Mouse (Mus musculus) G1E (cell line): ENCODE results near the gene Ttc24. TPM values are rescaled to one million over a fixed set of nuclear protein-coding genes. Genes with fewer than 3 reads are reported as not detected.

Experiments used
- ATAC-seq: 2 replicates; pipeline ENCODE4 v1.8.0; 2016; ENCODE audit warnings: mild to moderate bottlenecking; ENCODE audit not compliant: insufficient number of reproducible peaks, poor library complexity, low FRiP score, severe bottlenecking; ENCODE audit errors: extremely low read depth
- DNase-seq: peaks from one replicate; pipeline ENCODE4 v3.0.0; 2012; ENCODE audit warnings: low spot score
- H3K27me3 ChIP-seq: 2 replicates; pipeline ENCODE4 v1.6.1; 2012; ENCODE audit warnings: mild to moderate bottlenecking, low read length, inconsistent platforms; ENCODE audit not compliant: insufficient read depth
- H3K36me3 ChIP-seq: replicated peaks from 2 replicates; pipeline ENCODE3; 2012; ENCODE audit warnings: mild to moderate bottlenecking, inconsistent platforms
- H3K4me1 ChIP-seq: 2 replicates; pipeline ENCODE4 v1.6.1; 2012; ENCODE audit warnings: low read depth, low read length, inconsistent platforms, mixed read lengths; ENCODE audit not compliant: insufficient read depth
- H3K4me3 ChIP-seq: 2 replicates; pipeline ENCODE4 v1.5.1; 2012; ENCODE audit warnings: low read depth, mild to moderate bottlenecking, inconsistent platforms, low read length, moderate library complexity, mixed read lengths
- H3K9me3 ChIP-seq: replicated peaks from 2 replicates; pipeline ENCODE4 v1.6.1; 2012; ENCODE audit warnings: inconsistent platforms
- CTCF ChIP-seq: IDR thresholded peaks from 2 replicates; pipeline ENCODE4 v1.5.1; 2012; ENCODE audit warnings: low read depth, low read length, inconsistent platforms, mixed read lengths
- GATA1 ChIP-seq: IDR thresholded peaks from 2 replicates; pipeline ENCODE4 v1.6.1; 2012; ENCODE audit warnings: borderline replicate concordance, low read length, inconsistent platforms, mixed read lengths
- GATA2 ChIP-seq: IDR thresholded peaks from 2 replicates; pipeline ENCODE4 v1.6.1; 2012; ENCODE audit warnings: low read depth, low read length, inconsistent platforms, borderline replicate concordance
- POLR2AphosphoS5 ChIP-seq: IDR thresholded peaks from 2 replicates; pipeline ENCODE4 v1.6.1; 2012; ENCODE audit warnings: low read depth, low read length, inconsistent platforms; ENCODE audit not compliant: insufficient replicate concordance
- TAL1 ChIP-seq: conservative IDR thresholded peaks from 2 replicates; pipeline ENCODE4 v1.6.1; 2012; ENCODE audit warnings: low read depth, low read length, inconsistent platforms, mixed read lengths
- polyA plus RNA-seq: library from polyadenylated mRNA; stranded (reverse); fragments of >175 nt; gene quantifications from 2 replicates; pipeline ENCODE4 v1.2.3, GENCODE M21; 2012
- total RNA-seq, 2 experiments: library from RNA; stranded (forward) in 1 of 2; stranded (reverse) in 1 of 2; fragments of 200-1000 nt in 1 of 2; fragments of >200 nt in 1 of 2; fragmentation: Nextera tagmentation in 1 of 2; gene quantifications; 2 replicates each; pipeline ENCODE4 v1.2.3; 2014 to 2017

Gene Ttc24
- total RNA-seq (2014; fragmentation: Nextera tagmentation) (not detected in 2 replicates), total RNA-seq (2017) (0.05 TPM in 1 of 2 replicates, not detected in the other), polyA plus RNA-seq (not detected in 2 replicates)

DNA sequence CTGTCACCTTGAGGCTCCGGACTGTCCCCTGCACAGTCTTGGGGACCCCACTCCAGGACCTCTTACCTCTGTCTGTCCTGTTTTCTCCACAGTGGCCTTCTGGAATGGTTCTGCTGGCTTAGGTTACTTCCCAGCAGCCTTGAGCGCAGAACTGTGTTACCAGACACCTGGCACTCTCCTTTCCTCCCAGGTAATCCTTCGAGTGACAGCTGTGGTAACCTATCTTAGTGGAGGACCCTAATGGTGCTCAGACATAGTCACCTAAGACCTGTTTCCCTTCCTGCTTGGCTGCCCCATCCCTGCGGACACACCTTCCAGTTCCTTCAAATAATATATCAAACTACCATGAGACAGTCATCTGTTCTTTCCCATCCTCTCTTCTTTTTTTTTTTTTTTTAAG is at the start of gene Ttc24:
Gene Ttc24 (minus strand): TSS at position 101 of the 400 bp plus-strand sequence.
- H3K4me1 ChIP-seq = peaks cover 20% of the 10 kb centered on the region
- no peak for DNase-seq
- no peak within 1 kb of the TSS for H3K4me3 ChIP-seq
- H3K36me3 ChIP-seq = peaks cover 3% of the 10 kb centered on the region
- H3K9me3 ChIP-seq = no peaks in the 10 kb centered on the region
- no peak for ATAC-seq
- TF ChIP-seq GATA2 (no peak), TAL1 (no peak), POLR2AphosphoS5 (no peak), GATA1 (no peak), CTCF (no peak)
- peaks cover 44% of the 10 kb centered on the region for H3K27me3 ChIP-seq

DNA sequence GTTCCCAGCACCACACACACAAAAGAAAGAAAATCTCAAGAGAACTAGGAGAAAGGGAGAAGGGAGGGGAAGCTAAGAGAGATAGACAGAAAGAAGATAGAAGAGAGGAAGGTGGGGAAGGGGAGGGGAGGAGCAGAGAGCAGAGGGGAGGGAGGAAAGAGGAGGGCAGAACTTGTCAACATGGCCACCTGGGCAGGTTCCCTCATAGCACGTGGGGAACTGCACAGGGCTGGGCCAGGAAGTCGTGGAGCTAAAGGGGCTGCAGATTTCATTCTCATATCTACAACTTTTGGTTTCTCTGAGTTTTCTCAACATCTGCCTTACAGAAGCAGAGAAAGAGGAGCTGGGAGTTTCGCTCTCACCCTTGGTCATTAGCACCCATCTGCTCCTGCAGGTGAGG is 49.5 kb upstream of the Ttc24 start:
- Histone ChIP-seq H3K4me3 (no peak overlapping the region), H3K9me3 (no peaks in the 10 kb centered on the region), H3K27me3 (peaks cover 15% of the 10 kb centered on the region; the same call in 1 of the 2 replicates), H3K36me3 (no peaks in the 10 kb centered on the region), H3K4me1 (peaks cover 9% of the 10 kb centered on the region)
- TF ChIP-seq GATA2 (no peak), TAL1 (no peak)
- no peak for DNase-seq
- ATAC-seq = no peak

- DNase-seq (no peak), ATAC-seq (no peak)
- Histone ChIP-seq H3K9me3 (no peaks in the 10 kb centered on the region), H3K4me3 (no peak overlapping the region), H3K27me3 (peaks cover 5% of the 10 kb centered on the region; the same call in 1 of the 2 replicates), H3K4me1 (peaks cover 6% of the 10 kb centered on the region), H3K36me3 (peaks cover 6% of the 10 kb centered on the region)
- no peak for TF ChIP-seq TAL1
- TF ChIP-seq GATA2 = no peak
- TF ChIP-seq POLR2AphosphoS5 = no peak
- no peak for TF ChIP-seq GATA1
- no peak for TF ChIP-seq CTCF
These were observed 48.1 kb upstream of the Ttc24 start for GRCm38 (mm10) chr3:88126181-88126580.

DNA sequence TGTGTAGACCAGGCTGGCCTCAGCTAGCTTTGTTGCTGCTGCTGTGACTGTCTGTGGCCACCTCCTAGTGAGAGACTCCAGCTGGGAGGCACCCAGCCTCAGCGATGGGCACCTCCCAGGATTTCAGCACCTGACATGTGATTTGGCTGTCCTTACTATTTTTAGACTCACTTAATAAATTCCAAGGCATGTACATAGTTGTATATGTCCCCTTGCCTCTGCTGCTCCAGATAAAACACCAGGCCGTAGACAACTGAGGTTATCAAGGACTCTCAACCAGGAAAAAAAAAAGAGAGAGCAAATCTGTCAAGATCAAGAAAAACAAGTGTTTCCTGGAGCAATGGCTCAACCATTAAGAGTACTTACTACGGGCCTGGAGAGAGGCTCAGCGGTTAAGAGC is 47.1 kb upstream of the Ttc24 start:
- TF ChIP-seq POLR2AphosphoS5 (no peak), GATA1 (no peak), TAL1 (no peak), GATA2 (no peak), CTCF (no peak)
- no peak for ATAC-seq

GRCm38 (mm10) chr3:88121164-88122131 is 43.3 kb upstream of the Ttc24 start:
- ATAC-seq = no peak

More for the DNA sequence above, 47.1 kb upstream of the Ttc24 start:
- peaks cover 16% of the 10 kb centered on the region for H3K36me3 ChIP-seq
- H3K4me3 ChIP-seq = no peak overlapping the region
- H3K27me3 ChIP-seq = peaks cover 2% of the 10 kb centered on the region; the same call in 1 of the 2 replicates
- H3K9me3 ChIP-seq = no peaks in the 10 kb centered on the region
- H3K4me1 ChIP-seq = peaks cover 6% of the 10 kb centered on the region
- DNase-seq = no peak

DNA sequence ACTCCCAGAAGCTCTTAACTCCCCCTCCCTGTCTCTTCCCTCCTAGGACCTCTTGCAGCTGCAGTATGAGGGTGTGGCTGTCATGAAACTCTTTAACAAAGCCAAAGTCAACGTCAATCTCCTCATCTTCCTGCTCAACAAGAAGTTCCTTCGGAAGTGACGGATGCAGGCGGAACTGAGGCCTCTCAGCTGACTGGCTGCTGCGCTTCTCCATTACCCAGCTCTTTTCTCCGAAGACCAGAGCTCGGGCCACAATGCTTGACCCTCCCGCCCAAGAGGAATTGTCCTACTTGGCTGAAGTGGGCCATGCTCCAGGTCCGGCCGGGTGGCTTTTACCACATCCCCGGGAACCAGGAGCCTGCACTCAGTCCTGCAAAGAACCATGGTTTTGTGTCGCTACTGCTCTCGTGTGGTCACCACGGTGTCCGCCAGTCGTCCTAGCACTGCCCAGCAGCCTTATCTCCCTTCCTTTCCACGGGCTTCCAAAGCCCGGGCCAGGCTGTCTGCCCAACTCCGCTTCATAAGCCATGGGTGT is 42.1 kb upstream of the Ttc24 start:
- Histone ChIP-seq H3K4me3 (no peak overlapping the region), H3K36me3 (peaks cover 62% of the 10 kb centered on the region), H3K4me1 (no peaks in the 10 kb centered on the region), H3K27me3 (no peaks in the 10 kb centered on the region; the same call in 1 of the 2 replicates), H3K9me3 (no peaks in the 10 kb centered on the region)
- DNase-seq = no peak
- no peak for ATAC-seq
- TF ChIP-seq CTCF (no peak), GATA1 (no peak), GATA2 (no peak), POLR2AphosphoS5 (no peak), TAL1 (no peak)

More at GRCm38 (mm10) chr3:88121164-88122131, 43.3 kb upstream of the Ttc24 start:
- no peaks in the 10 kb centered on the region for H3K4me1 ChIP-seq
- TF ChIP-seq CTCF = no peak
- TF ChIP-seq GATA2 = no peak
- no peak for TF ChIP-seq POLR2AphosphoS5
- no peak for TF ChIP-seq TAL1
- TF ChIP-seq GATA1 = no peak
- H3K4me3 ChIP-seq = no peak overlapping the region
- no peaks in the 10 kb centered on the region; the same call in 1 of the 2 replicates for H3K27me3 ChIP-seq
- no peak for DNase-seq
- H3K36me3 ChIP-seq = peaks cover 51% of the 10 kb centered on the region
- no peaks in the 10 kb centered on the region for H3K9me3 ChIP-seq
